Mouse (Mus musculus) gastrocnemius, postnatal 36 days (tissue): ENCODE data around the gene Syngr4. TPM values are rescaled to one million over a fixed set of nuclear protein-coding genes. Genes with fewer than 3 reads are reported as not detected.
"Not testable (repeated sequence)": the region's sequence is repeated elsewhere in the genome, so short reads cannot be mapped to it uniquely, and the experiment has no call there.

Experiments used
- DNase-seq, 2 experiments: peaks; one replicate each; pipeline ENCODE4 v3.0.0; 2022
- intact Hi-C: fragments of 180-260 bp; cut with DNase I; formaldehyde crosslinking; loops from one replicate; pipeline ENCODE4 v1.15.1; 2025
- long read RNA-seq, 2 experiments: library from polyadenylated mRNA; stranded (forward); transcript quantifications; one replicate each; pipeline ENCODE4 v2.0.0; 2021
- total RNA-seq, 2 experiments: library from RNA; stranded (reverse); gene quantifications; 2 replicates each; pipeline ENCODE4 v1.2.3; 2021

The Syngr4 gene
- not detected for total RNA-seq
- long read RNA-seq, experiment 1 = 0 reads
- long read RNA-seq, experiment 2 = 0 reads

DNA sequence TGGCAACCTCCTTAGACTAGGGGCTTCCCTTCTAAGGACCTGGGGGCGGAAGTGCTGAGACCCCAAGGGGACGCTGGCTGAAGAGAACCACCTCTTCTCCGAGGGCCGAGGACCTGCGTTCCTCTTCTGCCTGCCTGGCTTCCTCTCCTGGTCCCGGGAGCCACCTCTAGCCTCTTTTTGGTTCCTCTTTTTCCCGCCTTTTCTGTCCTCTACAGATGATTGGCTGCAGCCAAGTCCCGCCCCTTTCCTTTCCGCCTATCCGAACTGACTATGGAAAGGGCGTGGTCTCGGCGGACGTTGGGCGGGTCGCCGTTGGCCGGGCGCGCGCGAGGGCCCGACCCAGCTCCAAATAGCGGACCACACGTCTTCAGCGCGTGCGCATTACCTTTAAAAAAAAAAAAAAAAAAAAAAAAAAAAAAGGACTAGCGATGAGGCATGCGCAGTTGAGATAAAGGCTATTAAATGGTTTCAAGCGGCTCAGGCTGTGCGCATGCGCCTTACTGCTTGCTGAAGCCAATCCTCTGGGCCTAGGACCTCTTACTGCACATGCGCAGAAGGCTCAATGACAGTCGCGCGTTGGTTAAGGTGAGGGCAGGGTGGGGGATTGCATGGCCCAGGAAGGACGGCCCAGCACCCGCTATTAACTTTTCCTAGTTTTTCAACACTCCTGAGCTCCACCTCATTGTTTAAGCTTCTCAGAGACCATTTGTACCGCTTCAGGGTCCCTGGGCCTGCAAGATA is at the start of gene Syngr4, which contains the start of gene Tmem143:
TSS of gene Syngr4 (minus strand) at position 198 of the 741 bp plus-strand sequence.
TSS of gene Tmem143 (plus strand) at position 425 of the 741 bp plus-strand sequence.
- peak; percentile 94 to 96 for DNase-seq
- intact Hi-C loops = no loop called here

DNA sequence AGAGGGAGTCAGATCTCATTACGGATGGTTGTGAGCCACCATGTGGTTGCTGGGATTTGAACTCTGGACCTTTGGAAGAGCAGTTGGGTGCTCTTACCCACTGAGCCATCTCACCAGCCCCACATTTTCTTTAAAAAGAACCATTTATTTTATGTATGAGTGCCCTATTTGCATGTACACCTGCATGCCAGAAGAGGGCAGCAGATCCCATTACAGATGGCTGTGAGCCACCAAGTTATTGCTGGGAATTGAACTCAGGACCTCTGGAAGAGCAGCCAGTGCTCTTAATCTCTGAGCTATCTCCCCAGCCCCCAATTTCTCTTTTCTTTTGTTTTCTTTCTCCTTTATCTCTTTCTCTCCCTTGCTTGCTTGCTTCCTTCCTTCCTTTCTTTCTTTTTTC is 46.8 kb upstream of the Syngr4 start:
- DNase-seq = not testable (repeated sequence)
- intact Hi-C loops = loop anchor here (10.0 kb wide), 1 partner anchor 282 kb away; no protein-coding TSS in a partner anchor

DNA sequence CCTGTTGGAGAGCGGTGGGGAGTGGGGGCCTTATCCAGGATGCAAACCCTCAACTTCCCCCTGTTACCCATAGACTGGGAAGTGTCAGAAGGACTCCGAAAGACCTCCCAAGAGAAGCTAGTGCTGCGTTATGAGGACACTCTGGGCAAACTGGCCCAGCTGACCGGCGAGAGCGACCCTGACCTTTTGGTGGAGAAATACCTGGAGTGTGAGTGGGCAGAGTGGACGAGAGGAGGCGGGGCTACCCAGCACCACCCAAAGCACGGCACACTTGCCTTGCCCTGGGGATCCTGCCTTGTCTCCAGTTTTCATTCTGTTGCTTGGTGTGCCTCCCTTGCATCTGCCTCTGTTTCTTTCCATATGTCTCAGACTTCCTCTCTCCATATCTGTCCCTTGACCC is 45.5 kb upstream of the Syngr4 start:
- intact Hi-C loops = loop anchor here (2.0 to 10.0 kb wide), 2 partner anchors 67 to 283 kb away; no protein-coding TSS in a partner anchor
- DNase-seq = no peak

DNA sequence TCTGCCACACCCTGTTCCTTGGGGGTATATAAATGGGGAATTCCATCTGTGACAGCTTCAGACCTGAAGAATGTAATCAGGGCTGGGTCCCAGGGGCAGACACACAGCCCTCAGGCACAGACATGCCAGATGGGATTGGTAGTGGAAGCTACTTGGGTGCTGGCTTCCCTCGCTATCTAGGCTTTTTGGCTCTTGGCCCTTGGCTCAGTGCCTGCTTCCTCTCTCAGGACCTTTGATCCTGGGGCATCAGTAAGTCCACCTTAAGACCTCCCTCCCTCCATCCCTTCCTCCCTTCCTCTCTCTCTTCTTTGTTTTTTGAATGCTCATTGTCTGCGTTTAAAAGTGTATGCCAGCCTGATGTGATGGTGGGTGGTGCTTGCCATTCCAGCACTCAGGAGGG is 43.3 kb upstream of the Syngr4 start:
- DNase-seq = no peak
- intact Hi-C loops = loop anchor here (2.0 to 10.0 kb wide), 3 partner anchors 69 to 285 kb away; no protein-coding TSS in a partner anchor

DNA sequence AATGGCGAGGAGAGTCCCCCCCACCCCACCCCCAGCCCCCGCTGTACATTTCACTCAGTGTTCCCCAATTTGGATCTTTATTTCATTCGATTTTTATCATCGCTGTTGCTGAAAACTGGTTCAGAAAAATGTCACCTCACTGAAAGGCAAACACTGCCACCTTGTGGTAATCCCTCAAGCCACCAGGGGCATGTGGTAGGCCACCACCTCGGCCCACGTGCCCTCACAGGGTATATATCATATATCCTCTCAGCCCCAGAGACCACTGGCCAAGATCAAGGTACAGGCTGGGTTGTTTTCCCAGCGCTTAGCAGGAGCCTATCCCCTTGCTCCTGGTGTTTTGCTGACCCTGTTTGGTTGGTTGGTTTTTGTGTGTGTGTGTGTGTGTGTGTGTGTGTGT is 38.6 kb upstream of the Syngr4 start:
- DNase-seq = peak; percentile 37 to 39

DNA sequence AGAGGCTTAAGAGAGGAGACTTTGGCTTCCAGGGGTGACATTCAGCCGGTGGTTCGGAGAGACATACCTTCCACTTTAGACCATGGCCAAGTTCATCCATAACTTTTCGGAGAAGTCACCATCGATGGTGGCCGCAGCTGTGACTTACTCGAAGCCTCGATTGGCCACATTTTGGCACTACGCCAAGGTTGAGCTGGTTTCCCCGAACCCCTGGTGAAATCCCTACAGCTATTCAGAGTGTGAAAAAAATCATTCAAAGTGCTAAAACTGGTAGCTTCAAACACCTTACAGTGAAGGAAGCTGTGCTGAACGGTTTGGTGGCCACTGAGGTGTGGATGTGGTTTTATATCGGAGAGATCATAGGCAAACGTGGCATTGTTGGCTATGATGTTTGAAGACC is 37.3 kb upstream of the Syngr4 start:
- DNase-seq = not testable (repeated sequence)
- intact Hi-C loops = loop anchor here (2.0 kb wide), 1 partner anchor 61 kb away; the partner anchor contains the start of gene Kdelr1

More for the DNA sequence above, 38.6 kb upstream of the Syngr4 start:
- intact Hi-C loops = loop anchor here (2.0 to 5.0 kb wide), 2 partner anchors 62 to 203 kb away; partner anchors contain the start of gene Kdelr1

DNA sequence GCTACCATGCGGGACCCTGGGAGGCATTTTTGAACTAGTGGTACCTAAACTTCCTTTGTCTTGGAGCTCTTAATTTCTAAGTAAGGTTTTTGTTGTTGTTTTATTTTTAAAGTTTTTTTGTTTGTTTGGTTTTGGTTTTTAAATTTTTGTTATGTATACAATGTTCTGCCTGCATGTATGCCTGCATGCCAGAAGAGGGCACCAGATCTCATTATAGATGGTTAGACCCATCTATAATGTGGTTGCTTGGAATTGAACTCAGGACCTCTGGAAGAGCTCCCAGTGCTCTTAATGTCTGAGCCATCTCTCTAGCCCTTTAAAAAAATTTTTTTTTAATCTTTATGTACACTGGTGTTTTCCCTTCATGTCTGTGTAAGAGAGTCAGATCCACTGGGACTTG is 33.2 kb upstream of the Syngr4 start:
- no peak for DNase-seq
- intact Hi-C loops = no loop called here

DNA sequence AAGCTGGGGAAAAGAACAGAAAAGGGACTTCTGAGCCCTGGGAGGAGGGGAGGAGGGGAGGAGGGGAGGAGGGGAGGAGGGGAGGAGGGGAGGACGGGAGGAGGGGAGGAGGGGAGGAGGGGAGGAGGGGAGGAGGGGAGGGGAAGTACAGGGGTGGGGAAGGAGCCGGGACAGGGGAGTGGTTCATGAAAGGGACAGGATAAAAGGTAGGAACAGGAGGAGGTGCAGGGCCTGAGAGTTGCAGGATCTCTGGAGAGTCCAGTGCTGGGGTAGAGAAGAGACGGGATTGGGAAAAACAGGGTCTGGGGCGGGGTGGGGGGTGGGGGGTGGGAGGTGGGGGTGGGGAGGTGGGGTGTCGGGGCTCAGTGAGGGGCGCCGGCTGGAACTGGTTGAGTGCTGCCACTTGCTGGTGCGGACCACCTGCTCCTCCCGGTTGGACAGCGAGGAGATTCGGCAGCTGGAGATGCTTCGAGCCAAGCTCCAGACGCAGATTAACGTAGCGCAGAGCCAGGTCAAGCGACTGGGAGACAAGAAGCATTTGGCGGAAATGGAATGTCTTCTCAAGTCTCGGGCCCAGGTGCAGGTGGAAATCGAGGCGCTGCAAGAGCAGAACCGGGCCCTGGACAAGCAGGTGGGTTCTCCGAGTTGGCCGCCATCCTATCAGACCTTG is 32.2 kb upstream of the Syngr4 start:
- no peak for DNase-seq
- intact Hi-C loops = no loop called here

DNA sequence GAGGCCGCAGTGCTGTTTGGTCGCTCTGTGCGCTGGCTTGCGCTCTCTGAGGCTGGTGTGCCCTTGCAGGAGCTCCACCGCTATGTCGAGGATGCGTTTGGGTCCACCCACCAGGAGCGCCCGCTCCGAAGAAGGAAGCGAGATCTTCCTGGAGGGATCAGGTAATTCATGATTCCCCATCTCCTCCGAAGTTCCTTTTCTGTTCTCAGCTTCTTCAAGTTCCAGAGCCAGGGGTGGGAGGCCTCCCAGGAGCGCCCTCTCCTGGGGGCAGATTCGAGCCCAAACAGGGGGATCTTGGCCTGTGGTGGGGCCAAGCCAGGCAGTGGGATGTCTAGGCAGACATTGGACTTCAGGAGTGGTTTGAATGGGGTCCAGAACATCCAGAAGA is 27.9 kb upstream of the Syngr4 start:
- intact Hi-C loops = no loop called here
- DNase-seq = no peak

DNA sequence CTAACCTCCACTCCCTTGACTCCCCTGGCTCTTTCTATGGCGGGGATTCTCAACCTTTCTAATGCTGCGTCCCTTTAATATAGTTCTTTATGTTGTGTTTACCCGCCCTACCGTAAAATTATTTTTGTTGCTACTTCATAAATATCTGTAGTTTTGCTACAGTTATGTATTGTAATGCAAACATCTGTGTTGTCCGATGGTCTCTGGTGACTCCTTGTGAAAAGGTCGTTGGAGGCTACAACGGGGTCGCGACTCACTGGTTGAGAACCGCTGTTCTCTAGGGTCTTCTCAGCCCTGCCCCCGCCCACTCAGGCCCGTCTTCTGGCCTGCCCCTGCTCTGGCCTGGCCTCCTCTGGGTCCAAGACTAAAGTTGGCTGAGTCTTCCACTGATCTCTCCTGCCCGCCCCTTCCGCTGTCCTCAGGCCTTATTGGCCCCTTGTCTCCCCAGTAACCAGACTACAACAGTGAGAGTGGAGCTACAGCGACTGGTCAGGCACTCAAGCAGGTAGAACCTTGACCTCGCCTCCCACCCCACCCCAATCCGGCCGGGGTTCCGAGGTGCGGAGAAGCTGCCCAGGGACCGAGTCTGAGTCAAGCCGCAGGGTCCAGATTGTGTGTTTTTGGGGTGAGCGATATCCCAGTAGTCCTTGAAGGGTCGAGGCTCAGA is 27.4 kb upstream of the Syngr4 start, which contains the start of gene Ccdc114:
TSS of gene Ccdc114 (plus strand) at position 311 of the 667 bp plus-strand sequence.
- intact Hi-C loops = no loop called here
- peak; percentile 68 to 72 for DNase-seq

DNA sequence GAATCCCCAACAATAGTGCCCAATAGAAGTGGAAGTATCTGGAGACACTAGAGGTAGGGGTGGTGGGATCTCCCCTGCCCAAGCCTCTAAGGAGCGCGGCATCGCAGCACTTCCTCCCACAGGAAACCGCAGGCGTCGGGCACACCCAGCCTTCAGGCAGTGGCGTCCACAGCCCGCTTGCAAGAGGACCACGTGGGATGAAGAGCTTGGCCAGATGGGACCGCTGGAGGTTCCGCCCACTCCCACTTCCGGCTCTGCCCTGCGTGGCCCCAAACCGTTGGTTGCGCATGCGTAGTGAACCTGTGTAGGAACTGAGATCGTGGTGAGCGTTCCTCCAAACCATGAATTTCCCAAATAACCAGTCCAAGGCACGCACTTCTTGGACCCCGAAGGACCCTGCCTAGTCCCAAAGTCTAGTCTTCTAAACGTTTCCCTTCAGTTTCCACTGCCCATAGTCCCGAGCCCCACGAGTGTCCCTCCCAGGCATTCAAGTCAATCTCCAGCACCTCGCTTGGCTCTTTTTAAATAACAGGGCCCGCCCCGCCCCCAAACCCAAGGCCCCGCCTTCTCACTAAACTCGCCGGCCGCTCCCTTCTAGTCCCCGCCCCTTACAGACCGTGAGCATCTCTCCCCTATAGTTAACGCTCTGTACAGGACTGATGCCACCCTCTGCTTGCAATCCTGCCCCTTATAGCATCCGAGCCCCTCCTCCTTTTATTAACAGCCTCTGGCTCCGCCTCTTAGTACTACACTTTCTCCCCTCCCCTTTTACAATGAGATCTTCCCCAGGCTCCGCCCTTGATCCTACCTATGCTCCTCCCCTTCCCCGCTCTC is 26.6 kb upstream of the Syngr4 start:
- intact Hi-C loops = no loop called here
- peak; percentile 90 to 93 for DNase-seq

DNA sequence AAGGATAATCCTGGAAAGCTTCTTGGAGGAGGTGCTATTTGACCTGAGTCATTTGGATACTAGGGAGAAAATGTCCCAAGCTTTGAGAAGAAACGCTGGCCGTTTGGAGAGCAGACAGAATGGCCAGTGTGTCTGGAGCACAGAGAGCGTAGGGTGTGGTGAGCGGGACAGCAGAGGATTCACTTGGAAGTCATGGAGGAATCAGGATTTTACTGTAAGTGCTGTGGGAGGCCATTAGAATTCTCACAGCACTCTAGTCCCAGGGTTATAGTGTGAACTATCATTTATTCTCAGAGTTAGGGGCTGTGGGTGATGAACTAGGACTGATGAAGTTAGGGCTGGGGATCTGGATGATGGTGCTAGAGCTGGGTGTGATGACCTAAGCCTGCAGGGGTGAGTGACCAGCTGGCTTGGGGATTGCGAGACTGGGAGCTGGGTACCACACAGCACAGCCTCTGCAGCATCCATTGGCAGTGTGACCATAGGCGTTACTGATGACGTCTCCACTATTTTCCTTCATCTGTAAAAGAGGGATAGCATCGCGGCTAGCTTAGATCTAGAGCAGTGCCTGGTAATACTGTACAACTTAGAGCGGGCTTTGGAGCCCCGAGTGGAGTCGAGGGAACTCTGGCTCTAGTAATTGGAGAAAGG is 25.6 kb upstream of the Syngr4 start:
- intact Hi-C loops = no loop called here
- DNase-seq = no peak

DNA sequence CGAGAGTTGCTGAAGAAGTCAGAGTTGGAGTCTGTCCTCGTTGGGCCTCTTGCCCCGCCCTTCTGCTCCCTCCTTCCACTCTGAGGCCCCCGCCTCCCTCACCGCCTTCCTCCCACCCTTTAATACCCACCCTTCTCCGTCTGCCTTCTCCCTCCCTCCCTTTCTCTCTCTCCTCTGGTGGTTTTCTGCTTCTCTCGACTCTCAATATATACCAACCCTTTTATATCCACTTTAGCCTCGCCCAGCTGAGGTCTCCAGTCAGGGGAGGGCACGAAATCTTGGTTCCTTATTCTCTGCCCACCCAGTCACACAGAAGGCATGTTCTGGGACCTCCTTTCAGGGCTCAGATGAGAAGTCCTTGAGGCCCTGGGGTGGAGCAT is 24.7 kb upstream of the Syngr4 start, which contains the start of gene Emp3:
TSS of gene Emp3 (minus strand) at position 163 of the 380 bp plus-strand sequence.
- DNase-seq = peak; percentile 56 to 63
- intact Hi-C loops = no loop called here

DNA sequence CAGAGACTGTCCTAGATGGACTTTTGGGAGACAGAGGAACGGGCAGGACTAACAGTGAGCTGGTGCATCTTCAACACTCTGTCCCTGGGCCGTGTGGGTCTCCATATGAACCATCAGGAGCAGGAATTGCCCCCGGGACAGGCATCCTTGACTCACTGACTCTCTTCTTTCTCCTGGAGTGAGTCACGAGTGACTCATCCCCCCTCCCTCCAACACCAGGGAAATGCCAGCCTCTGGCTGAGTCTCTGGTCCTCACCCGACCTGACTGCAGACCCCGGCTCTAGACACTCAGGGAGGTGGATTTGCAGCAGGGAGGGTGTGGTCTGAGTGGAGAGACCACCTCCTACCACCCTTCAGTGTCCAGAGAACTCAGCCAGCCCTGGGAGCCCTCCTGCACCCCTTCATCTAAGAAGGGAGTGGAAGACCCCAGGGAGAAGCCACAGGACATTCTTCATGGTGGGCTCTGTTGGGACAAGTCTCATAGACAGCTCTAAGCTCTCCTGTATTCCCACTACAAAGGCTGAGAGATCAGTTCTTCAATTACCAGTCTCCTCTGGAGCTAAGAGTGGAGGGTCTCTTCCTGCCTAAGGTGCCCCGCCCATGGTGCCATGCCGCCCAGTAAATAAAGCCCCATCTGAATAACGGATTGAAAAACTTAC is 24.2 kb upstream of the Syngr4 start:
- DNase-seq = peak; percentile 23 to 43
- intact Hi-C loops = no loop called here

DNA sequence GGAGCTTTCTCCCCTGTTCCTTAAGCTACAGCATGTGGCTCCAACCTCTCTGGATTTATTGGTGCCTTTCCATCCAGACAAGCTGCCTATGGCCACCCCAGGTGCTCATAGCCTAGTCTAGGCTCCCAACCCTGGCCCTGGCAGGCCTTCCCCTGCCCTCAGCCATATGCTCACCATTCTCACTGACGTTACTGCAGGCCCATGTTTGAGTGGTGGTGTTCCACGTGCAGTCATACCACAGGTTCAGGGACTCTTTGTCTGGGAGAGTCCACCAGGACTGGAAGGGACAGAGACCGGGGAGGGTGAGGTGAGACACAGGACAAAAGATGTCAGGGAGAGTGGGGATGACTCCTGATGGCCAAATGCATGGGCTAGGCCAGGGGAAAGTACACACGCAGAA is 23.2 kb upstream of the Syngr4 start:
- intact Hi-C loops = no loop called here
- DNase-seq = no peak

DNA sequence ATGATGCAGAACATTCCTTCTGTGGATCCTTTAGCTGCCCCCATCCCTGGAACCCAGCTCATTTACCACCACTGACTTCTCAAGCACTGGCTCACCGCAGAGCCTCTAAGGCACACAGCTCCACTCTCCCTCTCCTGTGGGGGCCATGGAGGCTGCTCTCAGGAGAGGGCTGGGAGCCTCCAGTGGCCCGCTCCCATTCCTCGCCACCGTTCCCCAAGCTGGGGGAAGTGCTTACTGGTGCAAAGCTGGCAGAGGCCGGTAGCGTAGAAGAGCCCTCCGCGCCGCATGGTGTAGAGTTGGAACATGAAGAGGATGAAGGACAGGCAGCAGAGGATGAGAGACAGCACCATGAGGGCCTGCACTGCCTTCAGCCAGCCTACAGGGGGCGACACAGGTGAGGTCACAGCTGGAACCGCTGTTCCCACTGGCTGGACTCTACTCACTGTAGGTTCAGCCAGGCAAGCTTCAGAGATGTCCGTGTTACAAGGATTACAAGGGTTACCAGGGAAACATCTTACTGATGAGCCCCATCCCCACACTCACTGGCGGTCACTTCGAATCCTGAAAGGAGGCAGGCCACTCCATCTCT is 22.7 kb upstream of the Syngr4 start:
- intact Hi-C loops = no loop called here
- DNase-seq = no peak

DNA sequence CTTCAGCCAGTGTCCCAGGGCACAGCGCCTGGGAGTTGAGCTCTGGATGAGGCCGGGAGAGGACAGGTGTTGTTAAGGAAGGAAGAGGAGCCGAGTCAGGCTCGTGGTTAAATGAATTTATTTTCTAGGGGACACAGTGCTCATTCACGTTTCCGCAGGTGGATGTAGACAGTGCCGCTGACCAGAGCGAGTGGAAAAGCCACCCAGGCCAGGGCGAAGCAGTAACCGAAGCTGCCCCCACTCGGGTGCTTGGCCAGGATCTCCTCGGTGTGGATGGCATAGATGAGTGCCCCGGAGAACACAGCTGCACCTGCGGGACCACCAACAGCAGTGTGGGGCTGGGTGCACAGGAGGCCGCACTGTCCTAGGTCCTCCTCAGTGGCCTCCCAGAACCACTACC is 21.4 kb upstream of the Syngr4 start:
- intact Hi-C loops = no loop called here

DNA sequence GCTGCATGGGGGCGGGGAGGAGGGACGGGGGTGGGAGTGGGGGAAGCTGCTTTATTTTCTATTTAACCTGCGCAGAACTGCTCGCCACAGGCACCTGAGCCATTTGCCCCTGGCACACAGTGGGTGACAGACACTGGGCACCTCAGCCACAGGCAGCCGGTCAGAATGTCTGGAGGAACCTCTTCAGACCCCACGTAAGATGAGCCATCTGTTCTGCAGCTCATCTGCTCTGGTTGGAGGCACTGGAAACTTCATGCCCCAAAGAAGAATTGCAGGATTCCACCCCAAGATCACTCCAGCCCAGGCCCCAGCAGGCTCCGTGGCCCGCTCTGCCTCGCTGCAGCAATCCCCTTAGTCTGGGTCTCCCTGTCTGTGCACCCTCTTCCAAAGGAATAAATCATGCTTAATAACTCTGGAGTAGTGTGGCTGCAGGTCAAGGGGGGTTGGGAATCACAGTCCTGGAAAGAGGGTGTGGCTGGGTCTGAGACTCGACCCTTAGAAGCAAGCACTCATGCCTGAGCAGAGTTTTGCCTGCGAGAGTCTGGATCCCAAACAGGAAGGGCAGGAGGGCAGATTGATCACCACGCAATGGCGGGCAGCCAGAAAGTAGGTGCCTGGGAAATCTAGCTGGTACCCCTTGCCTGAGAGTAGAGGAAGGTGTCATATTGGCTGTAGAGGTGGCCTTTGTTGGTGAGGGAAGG is 20.6 kb upstream of the Syngr4 start:
- intact Hi-C loops = no loop called here
- no peak for DNase-seq

More for the DNA sequence above, 21.4 kb upstream of the Syngr4 start:
- no peak for DNase-seq
